Mouse (Mus musculus) heart, embryonic 13.5 days (tissue): ENCODE data around the gene C2cd4b. TPM values are rescaled to one million over a fixed set of nuclear protein-coding genes. Genes with fewer than 3 reads are reported as not detected.
"Not testable (repeated sequence)": the region's sequence is repeated elsewhere in the genome, so short reads cannot be mapped to it uniquely, and the experiment has no call there.

Source experiments
- ATAC-seq: fragments of 200-750 bp; cut with Nextera tagmentation; 2 replicates; pipeline ENCODE4 v1.8.0; 2017; ENCODE audit warnings: moderate TSS enrichment; ENCODE audit not compliant: insufficient number of reproducible peaks, low FRiP score, low TSS enrichment; ENCODE audit errors: extremely low read depth
- H3K27ac ChIP-seq: fragments of 300-500 bp; sonication (generic); replicated peaks from 2 replicates; pipeline ENCODE4 v1.5.1; 2015; ENCODE audit warnings: moderate library complexity, mild to moderate bottlenecking, inconsistent platforms
- H3K27me3 ChIP-seq: fragments of 300-500 bp; sonication (generic); replicated peaks from 2 replicates; pipeline ENCODE4 v1.6.1; 2015; ENCODE audit warnings: mild to moderate bottlenecking, inconsistent platforms
- H3K36me3 ChIP-seq: fragments of 300-500 bp; sonication (generic); 2 replicates; pipeline ENCODE4 v1.6.1; 2015; ENCODE audit warnings: mild to moderate bottlenecking, inconsistent platforms
- H3K4me1 ChIP-seq: fragments of 300-500 bp; sonication (generic); 2 replicates; pipeline ENCODE4 v1.6.1; 2015; ENCODE audit warnings: inconsistent platforms
- H3K4me2 ChIP-seq: fragments of 300-500 bp; sonication (generic); 2 replicates; pipeline ENCODE4 v1.6.1; 2015; ENCODE audit warnings: inconsistent platforms, mild to moderate bottlenecking, moderate library complexity
- H3K4me3 ChIP-seq: fragments of 300-500 bp; sonication (generic); 2 replicates; pipeline ENCODE4 v1.5.1; 2015; ENCODE audit warnings: moderate library complexity, mild to moderate bottlenecking, inconsistent platforms
- H3K9ac ChIP-seq: fragments of 300-500 bp; sonication (generic); 2 replicates; pipeline ENCODE4 v1.6.1; 2015; ENCODE audit warnings: inconsistent platforms, mild to moderate bottlenecking, moderate library complexity
- H3K9me3 ChIP-seq: fragments of 300-500 bp; sonication (generic); 2 replicates; pipeline ENCODE4 v1.6.1; 2016; ENCODE audit warnings: inconsistent platforms
- WGBS: fragments of 180-500 bp; shearing (Covaris S2); methylation state at CpG from one replicate; pipeline ENCODE4 v1.1.7; 2015; ENCODE audit warnings: mixed read lengths; 5-methylcytosine and 5-hydroxymethylcytosine counted together
- polyA plus RNA-seq: library from polyadenylated mRNA; unstranded; fragments of >200 nt; fragmentation: Nextera tagmentation; extraction: Ambion mirVana; gene quantifications from 2 replicates; pipeline ENCODE4 v1.2.1, GENCODE M21; 2015

Gene C2cd4b
- polyA plus RNA-seq, 1 experiment from 2014 or later = 0.71 TPM

- WGBS = 72% methylated on average over 16 of the region's 16 CpGs
- no peak; the same call in 1 of the 2 replicates for ATAC-seq
- no peak overlapping the region for H3K4me3 ChIP-seq
- no peaks in the 10 kb centered on the region for H3K36me3 ChIP-seq
- H3K9ac ChIP-seq = no peak overlapping the region
- H3K27me3 ChIP-seq = peaks cover 15% of the 10 kb centered on the region
- 0 out of 2 replicates have a peak, but pooled peaks cover 3% of the 10 kb centered on the region for H3K4me1 ChIP-seq
- H3K4me2 ChIP-seq = no peak overlapping the region
- no peaks in the 10 kb centered on the region for H3K9me3 ChIP-seq
- H3K27ac ChIP-seq = no peak overlapping the region
Measured at GRCm38 (mm10) chr9:67753411-67754182, 5.6 kb upstream of the C2cd4b start.

DNA sequence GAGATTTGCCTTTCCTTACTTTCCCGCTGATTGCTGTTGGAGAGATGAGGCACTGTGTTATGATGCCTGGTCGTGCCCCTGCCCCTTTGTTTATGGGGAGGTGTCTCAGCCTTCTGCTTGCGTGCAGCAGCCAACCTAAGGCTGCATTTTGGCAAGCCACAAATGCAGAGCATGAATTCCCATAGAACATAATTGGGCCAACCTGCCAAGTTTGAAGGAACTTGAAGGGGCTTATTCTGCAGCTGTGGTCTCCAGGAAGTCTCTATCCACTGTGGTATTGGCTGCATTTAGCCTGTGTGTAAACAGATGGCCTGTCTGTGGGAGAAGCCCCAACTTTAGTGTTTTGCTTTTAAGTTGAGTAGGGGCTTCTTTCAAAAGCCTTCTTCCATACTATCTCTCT, 4.5 kb upstream of the C2cd4b start:
- Histone ChIP-seq H3K9me3 (no peaks in the 10 kb centered on the region), H3K36me3 (no peaks in the 10 kb centered on the region), H3K4me3 (no peak overlapping the region), H3K4me2 (no peak overlapping the region), H3K4me1 (peaks cover 13% of the 10 kb centered on the region; the same call in 1 of the 2 replicates), H3K9ac (no peak overlapping the region), H3K27me3 (peaks cover 25% of the 10 kb centered on the region), H3K27ac (no peak overlapping the region)
- 72% methylated on average over 3 of the region's 3 CpGs for WGBS
- no peak for ATAC-seq

DNA sequence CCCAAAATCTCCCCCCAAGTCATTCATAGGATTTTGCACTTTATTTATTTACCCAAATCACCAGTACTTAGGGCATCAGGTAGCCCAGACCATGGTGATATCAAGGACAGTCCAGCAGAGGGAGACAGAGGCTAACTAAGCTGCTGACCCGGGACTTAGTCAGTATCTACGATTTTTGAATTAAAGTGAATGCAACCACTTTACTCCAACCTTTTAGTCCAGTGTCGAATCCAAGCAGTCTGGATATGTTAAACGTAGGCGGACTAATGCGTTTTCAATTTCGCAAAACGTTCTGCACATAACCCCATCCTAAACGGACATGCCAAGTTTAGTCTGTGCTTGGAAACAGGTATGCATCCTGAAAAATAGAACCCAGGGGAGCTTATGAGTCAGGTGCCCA, 551 bp upstream of the C2cd4b start:
- Histone ChIP-seq H3K4me2 (peak overlapping the region; percentile 93), H3K4me3 (peak overlapping the region; percentile 74), H3K27ac (no peak overlapping the region), H3K9me3 (0 out of 2 replicates have a peak, but pooled peaks cover 6% of the 10 kb centered on the region), H3K36me3 (no peaks in the 10 kb centered on the region), H3K27me3 (peaks cover 42% of the 10 kb centered on the region), H3K4me1 (peaks cover 19% of the 10 kb centered on the region), H3K9ac (no peak overlapping the region)
- 5% methylated on average over 9 of the region's 9 CpGs for WGBS
- no peak for ATAC-seq

- Histone ChIP-seq H3K27ac (peak overlapping the region; percentile 83), H3K4me2 (peak overlapping the region; percentile 93), H3K9ac (peak overlapping the region; percentile 85), H3K4me3 (peak overlapping the region; percentile 74), H3K27me3 (peaks cover 50% of the 10 kb centered on the region), H3K4me1 (peaks cover 19% of the 10 kb centered on the region)
- not testable (repeated sequence) for H3K9me3 ChIP-seq, H3K36me3 ChIP-seq
- peak; percentile 78 for ATAC-seq
- WGBS = 1% methylated on average over 84 of the region's 114 CpGs
Measured at GRCm38 (mm10) chr9:67759956-67760764, 923 bp downstream of the C2cd4b start.

GRCm38 (mm10) chr9:67760991-67761390, 1.8 kb downstream of the C2cd4b start:
- H3K27ac ChIP-seq = peak overlapping the region; percentile 83; the same call in 1 of the 2 replicates
- peak overlapping the region; percentile 74 for H3K4me3 ChIP-seq
- no peak for ATAC-seq
- peak overlapping the region; percentile 85 for H3K9ac ChIP-seq
- H3K27me3 ChIP-seq = peaks cover 53% of the 10 kb centered on the region
- H3K4me2 ChIP-seq = peak overlapping the region; percentile 93
- 0 out of 2 replicates have a peak, but pooled peaks cover 6% of the 10 kb centered on the region for H3K9me3 ChIP-seq
- 67% methylated on average over 6 of the region's 6 CpGs for WGBS
- no peaks in the 10 kb centered on the region for H3K36me3 ChIP-seq
- peaks cover 25% of the 10 kb centered on the region for H3K4me1 ChIP-seq

- H3K27ac ChIP-seq = no peak overlapping the region
- H3K4me1 ChIP-seq = peaks cover 43% of the 10 kb centered on the region
- H3K4me2 ChIP-seq = no peak overlapping the region
- no peak overlapping the region for H3K4me3 ChIP-seq
- 69% methylated on average over 4 of the region's 4 CpGs for WGBS
- H3K36me3 ChIP-seq = no peaks in the 10 kb centered on the region
- H3K9me3 ChIP-seq = 0 out of 2 replicates have a peak, but pooled peaks cover 6% of the 10 kb centered on the region
- H3K9ac ChIP-seq = no peak overlapping the region
- ATAC-seq = no peak
- peaks cover 45% of the 10 kb centered on the region for H3K27me3 ChIP-seq
Measured at GRCm38 (mm10) chr9:67763326-67763725, 4.1 kb downstream of the C2cd4b start.

- peak overlapping the region; percentile 83 for H3K27ac ChIP-seq
- no peak overlapping the region for H3K9ac ChIP-seq
- no peak overlapping the region for H3K4me3 ChIP-seq
- peaks cover 21% of the 10 kb centered on the region for H3K27me3 ChIP-seq
- H3K4me2 ChIP-seq = no peak overlapping the region
- peaks cover 29% of the 10 kb centered on the region for H3K4me1 ChIP-seq
- WGBS = 22% methylated on average over 4 of the region's 4 CpGs
- no peak for ATAC-seq
- no peaks in the 10 kb centered on the region for H3K36me3 ChIP-seq
- H3K9me3 ChIP-seq = 0 out of 2 replicates have a peak, but pooled peaks cover 6% of the 10 kb centered on the region
Measured at GRCm38 (mm10) chr9:67766405-67766804, 7.2 kb downstream of the C2cd4b start.

DNA sequence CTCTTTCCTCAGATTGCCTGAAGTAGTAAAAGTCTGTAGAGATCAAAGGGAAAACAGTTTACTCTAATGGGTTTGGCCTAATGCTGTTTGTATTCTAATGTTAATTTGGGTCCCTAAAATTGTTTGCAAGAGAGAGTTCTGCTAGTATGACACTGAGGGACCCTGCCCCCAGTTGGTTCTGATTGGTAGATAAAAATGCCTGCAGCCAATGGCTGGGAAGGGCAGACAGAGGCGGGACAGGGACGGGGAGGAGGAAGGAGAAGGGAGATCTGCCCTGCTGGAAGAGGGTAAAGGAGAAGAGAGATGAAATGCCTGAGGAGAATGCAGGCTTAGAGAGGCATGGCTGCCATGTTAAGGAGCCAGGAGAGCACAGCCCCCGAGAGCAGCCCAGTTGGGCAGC, 7.7 kb downstream of the C2cd4b start:
- Histone ChIP-seq H3K27ac (peak overlapping the region; percentile 83), H3K27me3 (peaks cover 18% of the 10 kb centered on the region), H3K9me3 (0 out of 2 replicates have a peak, but pooled peaks cover 6% of the 10 kb centered on the region), H3K4me3 (no peak overlapping the region), H3K4me2 (no peak overlapping the region), H3K4me1 (peaks cover 34% of the 10 kb centered on the region), H3K36me3 (no peaks in the 10 kb centered on the region), H3K9ac (no peak overlapping the region)
- no peak for ATAC-seq
- 38% methylated on average over 3 of the region's 3 CpGs for WGBS

- no peaks in the 10 kb centered on the region for H3K9me3 ChIP-seq
- H3K27me3 ChIP-seq = peaks cover 9% of the 10 kb centered on the region
- H3K36me3 ChIP-seq = no peaks in the 10 kb centered on the region
- H3K9ac ChIP-seq = no peak overlapping the region
- ATAC-seq = no peak
- no peak overlapping the region for H3K4me3 ChIP-seq
- no peak overlapping the region for H3K27ac ChIP-seq
- peaks cover 47% of the 10 kb centered on the region for H3K4me1 ChIP-seq
- WGBS = 65% methylated on average over 4 of the region's 4 CpGs
- no peak overlapping the region for H3K4me2 ChIP-seq
Measured at GRCm38 (mm10) chr9:67768843-67769242, 9.6 kb downstream of the C2cd4b start.

DNA sequence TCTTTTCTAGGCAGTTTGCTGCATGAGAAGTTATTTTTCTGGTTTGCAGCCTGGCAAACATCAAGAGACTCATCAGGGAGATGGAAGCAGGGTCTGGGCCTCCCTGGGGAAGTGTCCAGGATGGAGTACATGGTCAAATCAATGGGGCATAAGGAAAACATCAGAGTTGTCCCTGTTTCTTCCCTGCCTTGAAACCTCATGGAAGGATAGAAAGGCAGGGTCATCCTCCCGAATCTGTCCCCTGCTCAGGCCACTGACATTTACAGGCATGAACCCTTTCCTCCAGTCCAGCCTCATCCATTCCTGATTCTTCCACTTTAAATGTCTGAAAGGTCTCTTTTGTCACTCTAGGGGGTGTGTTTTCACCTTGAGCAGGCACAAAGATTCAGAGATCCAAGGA, 10.2 kb downstream of the C2cd4b start:
- Histone ChIP-seq H3K27me3 (peaks cover 7% of the 10 kb centered on the region), H3K9me3 (no peaks in the 10 kb centered on the region), H3K36me3 (no peaks in the 10 kb centered on the region), H3K9ac (no peak overlapping the region), H3K4me1 (peaks cover 47% of the 10 kb centered on the region), H3K27ac (no peak overlapping the region), H3K4me3 (no peak overlapping the region), H3K4me2 (no peak overlapping the region)
- no peak for ATAC-seq
- 65% methylated on average over 1 of the region's 1 CpGs for WGBS

DNA sequence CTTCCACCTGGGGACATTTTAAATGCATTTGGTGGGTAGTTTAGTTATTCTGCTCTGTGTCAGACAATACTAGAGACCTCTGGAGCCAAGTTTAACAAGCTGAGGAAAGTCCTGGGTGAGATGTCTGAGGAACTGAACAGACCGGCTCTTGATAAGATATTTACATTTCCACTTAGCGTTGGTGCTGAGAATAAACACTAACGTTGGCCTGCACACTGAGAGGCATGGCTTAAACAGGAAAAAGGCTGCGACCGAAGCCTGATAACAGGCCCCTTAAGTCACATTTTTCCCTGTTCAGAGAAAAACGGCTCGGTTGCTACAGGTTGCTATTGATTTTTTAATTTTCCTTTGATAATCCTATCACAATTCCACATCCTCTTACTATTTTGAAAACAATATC, 12.1 kb downstream of the C2cd4b start:
- Histone ChIP-seq H3K36me3 (no peaks in the 10 kb centered on the region), H3K9me3 (no peaks in the 10 kb centered on the region), H3K4me3 (no peak overlapping the region), H3K4me1 (peaks cover 37% of the 10 kb centered on the region), H3K27me3 (peaks cover 3% of the 10 kb centered on the region), H3K4me2 (no peak overlapping the region), H3K9ac (no peak overlapping the region), H3K27ac (peak overlapping the region; percentile 12; the same call in 1 of the 2 replicates)
- WGBS = 12% methylated on average over 7 of the region's 7 CpGs
- ATAC-seq = no peak
